Mouse (Mus musculus) brain, embryonic 14.5 days (tissue): ENCODE measurements around the gene Sult1c2.

Source experiments
- CTCF ChIP-seq: fragments of 200-500 bp; IDR thresholded peaks from 2 replicates; pipeline ENCODE4 v1.5.1; 2012; ENCODE audit warnings: inconsistent platforms, mild to moderate bottlenecking, moderate library complexity, borderline replicate concordance; ENCODE audit not compliant: insufficient read depth, insufficient read length; ENCODE audit errors: extremely low read depth
- POLR2A ChIP-seq: fragments of 200-500 bp; IDR thresholded peaks from 2 replicates; pipeline ENCODE4 v1.6.1; 2012; ENCODE audit warnings: mild to moderate bottlenecking, inconsistent platforms, borderline replicate concordance; ENCODE audit not compliant: poor library complexity, insufficient read depth, insufficient read length, severe bottlenecking; ENCODE audit errors: extremely low read depth

GRCm38 (mm10) chr17:53783381-53783780 lies 62.8 kb downstream of the Sult1c2 start:
- no peak for TF ChIP-seq POLR2A
- TF ChIP-seq CTCF: no peak
